Mouse (Mus musculus) bone marrow, adult 2 months (tissue): ENCODE measurements around the gene Pycr1.

Source experiments
- CTCF ChIP-seq: fragments of 200-500 bp; IDR thresholded peaks from 2 replicates; pipeline ENCODE4 v1.5.1; 2011; ENCODE audit warnings: low read length, control low read depth; ENCODE audit not compliant: control insufficient read depth, insufficient read depth
- POLR2A ChIP-seq: fragments of 200-500 bp; IDR thresholded peaks from 2 replicates; pipeline ENCODE4 v1.6.1; 2011; ENCODE audit warnings: low read depth, mild to moderate bottlenecking, control low read depth, low read length, borderline replicate concordance; ENCODE audit not compliant: control insufficient read depth

GRCm38 (mm10) chr11:120608241-120609034 lies 35.1 kb downstream of the Pycr1 start, which contains the start of gene Npb:
- no peak for TF ChIP-seq CTCF
- no peak for TF ChIP-seq POLR2A
